Mouse (Mus musculus) layer of hippocampus, adult 2 months (tissue): ENCODE measurements around the gene Sirt7. TPM values are rescaled to one million over a fixed set of nuclear protein-coding genes. Genes with fewer than 3 reads are reported as not detected.
A peak's percentile ranks its signal among the peaks of the same experiment; 100 is the strongest.

ENCODE experiments used
- DNase-seq, 2 experiments: peaks; one replicate each; pipeline ENCODE4 v3.0.0; 2022; ENCODE audit warnings: low spot score in 2 of 2
- H3K27ac ChIP-seq: fragments of 200-600 bp; 2 replicates; pipeline ENCODE4 v1.8.1; 2022
- H3K4me3 ChIP-seq: fragments of 200-600 bp; 2 replicates; pipeline ENCODE4 v1.8.1; 2022; ENCODE audit warnings: mild to moderate bottlenecking
- CTCF ChIP-seq: fragments of 200-600 bp; conservative IDR thresholded peaks from 2 replicates; pipeline ENCODE4 v1.8.1; 2022; ENCODE audit warnings: antibody characterized with exemption, mild to moderate bottlenecking, moderate library complexity
- total RNA-seq, 2 experiments: library from RNA; stranded (reverse); gene quantifications; 2 replicates each; pipeline ENCODE4 v1.2.3; 2021

The Sirt7 gene
- total RNA-seq, 2 experiments from 2014 or later, result 42.9 to 46.4 TPM

- H3K4me3 ChIP-seq, result peak overlapping the region; percentile 88
- no peak; the same call in none of the 2 replicates for TF ChIP-seq CTCF
- DNase-seq, result peak; percentile 44 to 58
- peak overlapping the region; percentile 95 for H3K27ac ChIP-seq
Observed at GRCm38 (mm10) chr11:120632559-120633519, 7.8 kb upstream of the Sirt7 start.

GRCm38 (mm10) chr11:120631726-120632448 lies 6.8 kb upstream of the Sirt7 start:
- DNase-seq, result no peak
- Histone ChIP-seq H3K4me3 (peak overlapping the region; percentile 88), H3K27ac (peak overlapping the region; percentile 95)
- TF ChIP-seq CTCF, result no peak

- no peak overlapping the region for H3K4me3 ChIP-seq
- no peak for TF ChIP-seq CTCF
- H3K27ac ChIP-seq, result peak overlapping the region; percentile 73
- DNase-seq, result no peak
Observed at GRCm38 (mm10) chr11:120630881-120631725, 6.1 kb upstream of the Sirt7 start.

GRCm38 (mm10) chr11:120630401-120630871 lies 5.4 kb upstream of the Sirt7 start:
- Histone ChIP-seq H3K4me3 (no peak overlapping the region), H3K27ac (peak overlapping the region; percentile 73)
- no peak for DNase-seq
- no peak for TF ChIP-seq CTCF

DNA sequence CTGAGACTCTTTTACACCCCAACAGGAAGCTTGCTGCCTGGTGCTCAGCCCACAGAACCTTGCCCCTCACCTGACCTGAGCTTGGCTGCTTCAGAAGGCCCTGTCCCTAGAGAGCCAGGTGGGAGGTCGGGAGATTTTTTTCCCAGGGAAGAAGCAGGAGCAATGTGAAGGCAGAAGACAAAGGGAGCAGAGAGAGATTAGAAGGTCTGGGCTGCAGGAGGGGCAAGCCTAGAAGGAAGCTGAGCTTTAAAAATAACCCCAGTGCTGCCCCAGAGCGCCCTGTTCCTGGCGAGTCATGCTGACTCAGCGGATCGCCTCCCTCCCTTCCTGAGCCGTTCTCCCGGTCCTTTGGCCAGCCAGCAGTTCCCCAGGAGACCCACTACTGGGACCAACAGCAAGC lies 4.9 kb upstream of the Sirt7 start:
- TF ChIP-seq CTCF, result no peak
- Histone ChIP-seq H3K4me3 (no peak overlapping the region; the same call in 1 of the 2 replicates), H3K27ac (peak overlapping the region; percentile 73)
- DNase-seq, result no peak

DNA sequence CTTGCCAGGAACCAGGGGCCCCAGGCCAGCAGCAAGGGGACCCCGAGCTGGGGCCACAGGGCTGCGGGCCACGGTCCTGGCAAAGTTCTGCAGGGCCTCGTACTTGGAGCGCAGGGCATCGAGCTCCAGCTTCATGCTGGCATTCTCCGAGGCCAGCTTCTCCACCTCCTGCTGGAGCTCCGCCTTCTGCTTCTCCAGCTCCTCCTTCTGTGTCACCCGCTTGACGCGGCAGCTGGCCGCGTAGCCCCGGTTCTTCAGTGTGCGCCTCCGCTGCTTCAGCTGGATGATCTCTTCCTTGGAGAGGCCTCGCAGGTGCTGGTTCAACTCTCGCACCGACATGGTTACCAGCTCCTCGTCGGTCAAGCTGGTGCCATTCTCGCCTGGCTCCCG lies 4.3 kb upstream of the Sirt7 start:
- H3K27ac ChIP-seq, result peak overlapping the region; percentile 73
- DNase-seq, result no peak
- TF ChIP-seq CTCF, result no peak
- peak overlapping the region; percentile 19; the same call in 1 of the 2 replicates for H3K4me3 ChIP-seq

- TF ChIP-seq CTCF, result no peak
Observed at GRCm38 (mm10) chr11:120628601-120629340, 3.7 kb upstream of the Sirt7 start.

GRCm38 (mm10) chr11:120627468-120628300 lies 2.6 kb upstream of the Sirt7 start:
- no peak for TF ChIP-seq CTCF
- no peak for DNase-seq
- Histone ChIP-seq H3K27ac (no peak overlapping the region), H3K4me3 (no peak overlapping the region)

More at GRCm38 (mm10) chr11:120628601-120629340, 3.7 kb upstream of the Sirt7 start:
- Histone ChIP-seq H3K4me3 (no peak overlapping the region), H3K27ac (no peak overlapping the region)
- no peak for DNase-seq

DNA sequence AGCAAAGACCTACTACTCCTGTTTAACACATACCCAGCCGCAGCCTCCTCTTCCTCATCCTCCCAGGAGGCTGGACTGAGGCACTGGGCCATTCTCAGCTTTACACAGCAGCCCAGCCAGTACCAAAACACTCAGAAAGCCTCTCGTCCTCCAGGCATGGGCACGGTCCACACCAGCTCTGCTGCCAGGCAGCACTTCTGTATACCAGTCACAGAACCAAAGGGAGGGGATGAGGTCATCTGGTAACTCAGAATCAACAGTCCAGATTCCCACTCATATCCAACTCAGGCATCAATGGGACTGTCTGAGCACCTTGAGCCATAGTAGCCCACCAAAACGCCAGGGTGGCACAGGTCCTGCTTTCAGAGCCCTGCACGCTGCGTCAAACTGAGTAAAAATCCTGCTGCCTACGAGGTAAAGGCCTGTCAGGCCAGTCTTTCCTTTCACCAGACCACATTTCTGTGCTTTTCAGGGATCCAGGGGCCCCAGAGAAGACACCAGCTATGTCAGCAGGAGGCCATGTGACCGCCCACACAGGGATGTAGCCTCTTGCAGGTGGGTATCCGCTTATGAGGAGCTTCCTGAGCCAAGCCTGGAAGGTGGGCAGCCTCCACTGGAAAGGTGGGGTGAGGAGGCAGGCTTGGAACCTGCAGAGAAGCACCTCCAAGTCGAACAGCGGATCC lies 1.9 kb upstream of the Sirt7 start:
- no peak for TF ChIP-seq CTCF
- Histone ChIP-seq H3K4me3 (no peak overlapping the region), H3K27ac (no peak overlapping the region)
- no peak for DNase-seq

- no peak for TF ChIP-seq CTCF
- peak overlapping the region; percentile 86 for H3K27ac ChIP-seq
- peak overlapping the region; percentile 63 for H3K4me3 ChIP-seq
- DNase-seq, result peak; percentile 88
Observed at GRCm38 (mm10) chr11:120624680-120625111, 344 bp downstream of the Sirt7 start.
